Mouse (Mus musculus): ENCODE measurements around the gene S100a5. TPM values are rescaled to one million over a fixed set of nuclear protein-coding genes. Genes with fewer than 3 reads are reported as not detected.

S100a5 gene
- total and polyA plus RNA-seq, 3 experiments: not detected

- H3K4me3 ChIP-seq (replicated peaks in 1 of 3; ENCODE audit: low read depth in 2 of 3, low read length in 2 of 3, poor library complexity in 1 of 3): no peak overlapping the region
- no peaks in the 10 kb centered on the region for H3K36me3 ChIP-seq (replicated peaks in 1 of 2; ENCODE audit: control insufficient read depth in 1 of 2, insufficient read depth in 1 of 2, low read length in 1 of 2)
- no peak overlapping the region for H3K9ac ChIP-seq (ENCODE audit: insufficient read depth, low read depth)
- peaks cover 2% of the 10 kb centered on the region for H3K27me3 ChIP-seq (replicated peaks)
- no peaks in the 10 kb centered on the region for H3K9me3 ChIP-seq (replicated peaks; ENCODE audit: low read length)
- dilution Hi-C loops (cut with MboI; ENCODE audit: extremely low pct_ligation_motif_present, extremely low pct_unique_long_range_greater_than_20kb, low sequenced_read_pairs) (no loop called here), in situ Hi-C loops (cut with MboI; ENCODE audit: low pct_ligation_motif_present, low pct_unique_long_range_greater_than_20kb, low sequenced_read_pairs) (no loop called here)
- H3K27ac ChIP-seq (ENCODE audit: insufficient read depth, low read depth): no peak overlapping the region
- no peak overlapping the region for H3K4me2 ChIP-seq (ENCODE audit: insufficient read depth, low read depth, poor library complexity, severe bottlenecking)
- DNase-seq (ENCODE audit: extremely low read depth): no peak
- TF ChIP-seq USF1 (IDR thresholded peaks at IDR 0.05; ENCODE audit: low read depth, low read length) (no peak), ZC3H11A (IDR thresholded peaks at IDR 0.05; ENCODE audit: low read depth, low read length) (no peak), CHD2 (IDR thresholded peaks at IDR 0.05; ENCODE audit: low read length) (no peak), MAFK (IDR thresholded peaks at IDR 0.05; ENCODE audit: insufficient replicate concordance, low read length) (no peak), KAT2A (IDR thresholded peaks at IDR 0.05; ENCODE audit: insufficient replicate concordance, low read length) (no peak), EP300 (IDR thresholded peaks at IDR 0.05; ENCODE audit: low read length) (no peak), GABPA (IDR thresholded peaks at IDR 0.05; ENCODE audit: insufficient replicate concordance, low read depth, low read length) (no peak), BHLHE40 (IDR thresholded peaks at IDR 0.05; ENCODE audit: low read depth, low read length) (no peak), JUN (IDR thresholded peaks at IDR 0.05; ENCODE audit: insufficient read depth, low read depth, low read length) (no peak), UBTF (IDR thresholded peaks at IDR 0.05; ENCODE audit: low read depth, low read length) (no peak), MXI1 (IDR thresholded peaks at IDR 0.05; ENCODE audit: low read depth, low read length) (no peak), NELFE (IDR thresholded peaks at IDR 0.05; ENCODE audit: low read depth, low read length) (no peak), RAD21 (IDR thresholded peaks at IDR 0.05; ENCODE audit: low read depth, low read length) (peak; percentile 29), RCOR1 (conservative IDR thresholded peaks at IDR 0.05; ENCODE audit: low read depth, low read length) (no peak), MYC (IDR thresholded peaks at IDR 0.05; ENCODE audit: low read depth, low read length) (no peak), MAX (IDR thresholded peaks at IDR 0.05; ENCODE audit: low read length) (no peak), SMC3 (IDR thresholded peaks at IDR 0.05; ENCODE audit: low read depth, low read length) (peak; percentile 32), PAX5 (IDR thresholded peaks at IDR 0.05; ENCODE audit: low read length) (no peak), IRF4 (IDR thresholded peaks at IDR 0.05; ENCODE audit: low read depth, low read length) (no peak), HCFC1 (IDR thresholded peaks at IDR 0.05; ENCODE audit: low read depth, low read length) (no peak), CTCF (conservative IDR thresholded peaks at IDR 0.05 in 1 of 2, IDR thresholded peaks at IDR 0.05 in 1 of 2; ENCODE audit: low read depth in 2 of 2, low read length in 2 of 2) (peak; percentile 54 to 62; a peak in 3 of 4 replicates)
- peaks cover 16 to 36% of the 10 kb centered on the region in 2 experiments for H3K4me1 ChIP-seq (ENCODE audit: control insufficient read depth in 1 of 2, insufficient read depth in 2 of 2)
- no peaks in the 10 kb centered on the region for H3K79me2 ChIP-seq (replicated peaks; ENCODE audit: control insufficient read depth, extremely low read depth, insufficient read depth, poor library complexity, severe bottlenecking)
These were observed 26.2 kb upstream of the S100a5 start for GRCm38 (mm10) chr3:90582156-90582555.

GRCm38 (mm10) chr3:90582556-90582955, 25.8 kb upstream of the S100a5 start:
- Histone ChIP-seq H3K27me3 (replicated peaks) (peaks cover 2% of the 10 kb centered on the region), H3K36me3 (replicated peaks in 1 of 2; ENCODE audit: control insufficient read depth in 1 of 2, insufficient read depth in 1 of 2, low read length in 1 of 2) (no peaks in the 10 kb centered on the region), H3K27ac (ENCODE audit: insufficient read depth, low read depth) (no peak overlapping the region), H3K4me1 (ENCODE audit: control insufficient read depth in 1 of 2, insufficient read depth in 2 of 2) (peaks cover 18 to 40% of the 10 kb centered on the region in 2 experiments), H3K79me2 (replicated peaks; ENCODE audit: control insufficient read depth, extremely low read depth, insufficient read depth, poor library complexity, severe bottlenecking) (no peaks in the 10 kb centered on the region), H3K9ac (ENCODE audit: insufficient read depth, low read depth) (no peak overlapping the region), H3K4me3 (replicated peaks in 1 of 3; ENCODE audit: low read depth in 2 of 3, low read length in 2 of 3, poor library complexity in 1 of 3) (no peak overlapping the region), H3K9me3 (replicated peaks; ENCODE audit: low read length) (no peaks in the 10 kb centered on the region), H3K4me2 (ENCODE audit: insufficient read depth, low read depth, poor library complexity, severe bottlenecking) (no peak overlapping the region)
- TF ChIP-seq RAD21 (IDR thresholded peaks at IDR 0.05; ENCODE audit: low read depth, low read length): no peak
- TF ChIP-seq TCF12 (IDR thresholded peaks at IDR 0.05; ENCODE audit: low read depth, low read length): no peak
- TF ChIP-seq UBTF (IDR thresholded peaks at IDR 0.05; ENCODE audit: low read depth, low read length): no peak
- no peak for TF ChIP-seq ELF1 (IDR thresholded peaks at IDR 0.05; ENCODE audit: low read depth, low read length)
- no peak for TF ChIP-seq BHLHE40 (IDR thresholded peaks at IDR 0.05; ENCODE audit: low read depth, low read length)
- TF ChIP-seq MAFK (IDR thresholded peaks at IDR 0.05; ENCODE audit: insufficient replicate concordance, low read length): no peak
- no peak for TF ChIP-seq IRF4 (IDR thresholded peaks at IDR 0.05; ENCODE audit: low read depth, low read length)
- dilution Hi-C loops (cut with MboI; ENCODE audit: extremely low pct_ligation_motif_present, extremely low pct_unique_long_range_greater_than_20kb, low sequenced_read_pairs) (no loop called here), in situ Hi-C loops (cut with MboI; ENCODE audit: low pct_ligation_motif_present, low pct_unique_long_range_greater_than_20kb, low sequenced_read_pairs) (no loop called here)
- DNase-seq (ENCODE audit: extremely low read depth): no peak

All from CH12.LX (cell line).